Mouse (Mus musculus) bone marrow macrophage, adult 2 months (primary cell): ENCODE results near the gene Vps8. TPM values are rescaled to one million over a fixed set of nuclear protein-coding genes. Genes with fewer than 3 reads are reported as not detected.

Source experiments
- H3K27ac ChIP-seq: 2 replicates; pipeline ENCODE4 v1.5.1; 2012; ENCODE audit warnings: low read depth, low read length; ENCODE audit not compliant: insufficient read depth
- H3K4me1 ChIP-seq: 2 replicates; pipeline ENCODE4 v1.6.1; 2012; ENCODE audit warnings: low read length; ENCODE audit not compliant: control insufficient read depth, insufficient read depth
- H3K4me3 ChIP-seq: 2 replicates; pipeline ENCODE4 v1.5.1; 2012; ENCODE audit warnings: mild to moderate bottlenecking, low read length, moderate library complexity; ENCODE audit not compliant: insufficient read depth
- CTCF ChIP-seq: IDR thresholded peaks from 2 replicates; pipeline ENCODE4 v1.5.1; 2012; ENCODE audit warnings: low read depth, mild to moderate bottlenecking, low read length, moderate library complexity
- POLR2A ChIP-seq: IDR thresholded peaks from 2 replicates; pipeline ENCODE4 v1.6.1; 2012; ENCODE audit warnings: mild to moderate bottlenecking, low read depth, low read length, borderline replicate concordance
- polyA plus RNA-seq: library from polyadenylated mRNA; stranded (reverse); fragments of >200 nt; gene quantifications from 2 replicates; pipeline ENCODE4 v1.2.4, GENCODE M21; 2012; ENCODE audit not compliant: missing spikeins, insufficient read depth, insufficient read length

The Vps8 gene
- polyA plus RNA-seq, 1 experiment, result 19.8 TPM

- H3K27ac ChIP-seq, result no peak overlapping the region
- no peaks in the 10 kb centered on the region for H3K4me1 ChIP-seq
- H3K4me3 ChIP-seq, result no peak overlapping the region
- TF ChIP-seq CTCF (no peak), POLR2A (no peak)
These were observed 113.5 kb downstream of the Vps8 start for GRCm38 (mm10) chr16:21536240-21537005.

GRCm38 (mm10) chr16:21537312-21537711 is 114.4 kb downstream of the Vps8 start:
- Histone ChIP-seq H3K4me1 (no peaks in the 10 kb centered on the region), H3K27ac (no peak overlapping the region), H3K4me3 (no peak overlapping the region)
- TF ChIP-seq CTCF (no peak), POLR2A (no peak)

GRCm38 (mm10) chr16:21538889-21539288 is 116.0 kb downstream of the Vps8 start:
- Histone ChIP-seq H3K4me3 (no peak overlapping the region), H3K4me1 (no peaks in the 10 kb centered on the region), H3K27ac (no peak overlapping the region)
- TF ChIP-seq CTCF (no peak), POLR2A (no peak)

- Histone ChIP-seq H3K4me1 (no peaks in the 10 kb centered on the region), H3K4me3 (no peak overlapping the region), H3K27ac (no peak overlapping the region)
- TF ChIP-seq CTCF (no peak), POLR2A (no peak)
These were observed 119.6 kb downstream of the Vps8 start for GRCm38 (mm10) chr16:21542559-21542958.

GRCm38 (mm10) chr16:21547446-21547845 is 124.5 kb downstream of the Vps8 start:
- no peaks in the 10 kb centered on the region for H3K4me1 ChIP-seq

GRCm38 (mm10) chr16:21549751-21550150 is 126.8 kb downstream of the Vps8 start:
- Histone ChIP-seq H3K4me1 (no peaks in the 10 kb centered on the region), H3K27ac (no peak overlapping the region), H3K4me3 (no peak overlapping the region)
- no peak for TF ChIP-seq CTCF
- no peak for TF ChIP-seq POLR2A

More at GRCm38 (mm10) chr16:21547446-21547845, 124.5 kb downstream of the Vps8 start:
- TF ChIP-seq CTCF, result no peak
- TF ChIP-seq POLR2A, result no peak
- H3K27ac ChIP-seq, result no peak overlapping the region
- H3K4me3 ChIP-seq, result no peak overlapping the region

- H3K27ac ChIP-seq, result no peak overlapping the region
- no peaks in the 10 kb centered on the region for H3K4me1 ChIP-seq
- H3K4me3 ChIP-seq, result no peak overlapping the region
- TF ChIP-seq POLR2A (no peak), CTCF (no peak)
These were observed 127.5 kb downstream of the Vps8 start for GRCm38 (mm10) chr16:21550453-21550852.

- no peak for TF ChIP-seq POLR2A
- Histone ChIP-seq H3K27ac (no peak overlapping the region), H3K4me3 (no peak overlapping the region), H3K4me1 (no peaks in the 10 kb centered on the region)
These were observed 130.6 kb downstream of the Vps8 start for GRCm38 (mm10) chr16:21553506-21553905.

- Histone ChIP-seq H3K4me1 (peaks cover 3% of the 10 kb centered on the region; the same call in 1 of the 2 replicates), H3K4me3 (no peak overlapping the region)
- TF ChIP-seq CTCF (no peak), POLR2A (no peak)
These were observed 139.8 kb downstream of the Vps8 start for GRCm38 (mm10) chr16:21562625-21563300.

GRCm38 (mm10) chr16:21563322-21563721 is 140.4 kb downstream of the Vps8 start:
- no peak for TF ChIP-seq POLR2A
- no peak for TF ChIP-seq CTCF
- H3K27ac ChIP-seq, result no peak overlapping the region
- H3K4me1 ChIP-seq, result peaks cover 3% of the 10 kb centered on the region; the same call in 1 of the 2 replicates
- H3K4me3 ChIP-seq, result no peak overlapping the region

More at GRCm38 (mm10) chr16:21562625-21563300, 139.8 kb downstream of the Vps8 start:
- no peak overlapping the region for H3K27ac ChIP-seq

GRCm38 (mm10) chr16:21567093-21567492 is 144.2 kb downstream of the Vps8 start:
- TF ChIP-seq CTCF (no peak), POLR2A (no peak)
- peaks cover 3% of the 10 kb centered on the region; the same call in 1 of the 2 replicates for H3K4me1 ChIP-seq
- no peak overlapping the region for H3K27ac ChIP-seq
- H3K4me3 ChIP-seq, result no peak overlapping the region
